Mouse (Mus musculus) monocyte, adult 2 months (primary cell): ENCODE results near the gene Twsg1.

Experiments
- DNase-seq, 2 experiments: peaks; one replicate each; pipeline ENCODE4 v3.0.0; 2022; ENCODE audit warnings: low spot score in 2 of 2, low read depth in 1 of 2

Gene Twsg1

GRCm38 (mm10) chr17:65886571-65886970, 64.5 kb downstream of the Twsg1 start:
- no peak for DNase-seq

DNA sequence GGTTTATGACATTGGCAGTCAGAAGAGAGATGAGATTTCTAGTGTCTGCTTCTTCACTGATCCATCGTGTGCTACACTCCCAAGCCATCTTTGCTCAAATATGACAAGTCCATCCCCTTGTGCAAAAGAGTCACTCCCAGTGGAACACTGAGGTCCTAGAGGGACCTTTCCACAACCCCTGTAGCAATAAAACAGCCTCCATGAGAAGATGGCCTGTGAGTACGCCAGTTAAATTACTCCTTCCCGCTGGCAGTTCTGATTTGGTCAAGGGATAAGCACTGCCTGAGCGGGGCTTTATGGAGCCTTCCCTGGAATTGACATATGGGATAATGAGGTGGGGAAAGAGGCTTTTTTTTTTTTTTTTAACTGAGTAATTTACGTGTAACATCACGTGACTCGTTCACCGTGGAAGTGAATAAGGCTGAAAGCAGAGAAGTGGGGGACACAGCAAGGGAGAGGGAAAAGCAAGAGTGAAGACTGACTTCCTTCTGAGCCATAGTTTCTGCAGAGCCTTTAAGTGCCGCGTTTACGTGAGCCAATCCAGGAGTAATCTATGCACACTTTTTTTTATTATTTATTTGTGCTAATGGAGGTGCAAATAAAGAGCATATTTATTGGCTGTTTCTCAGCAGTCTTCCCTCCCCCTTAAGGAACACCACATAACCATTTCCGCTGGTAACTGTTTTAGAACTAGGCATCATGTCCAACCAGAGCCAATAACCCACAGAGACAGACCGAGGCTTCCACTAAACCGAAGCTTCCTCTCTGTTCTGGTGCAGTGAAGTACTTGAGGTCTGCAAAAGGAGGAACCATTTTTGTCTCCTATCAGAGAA, 65.1 kb downstream of the Twsg1 start, which contains the start of gene Ralbp1:
Gene Ralbp1, minus strand, starts transcription at position 102 of the 833 bp plus-strand sequence.
- DNase-seq = peak in 1 of 2 experiments; percentile 27

- DNase-seq = no peak
Measured at GRCm38 (mm10) chr17:65885398-65885696, 65.7 kb downstream of the Twsg1 start.

DNA sequence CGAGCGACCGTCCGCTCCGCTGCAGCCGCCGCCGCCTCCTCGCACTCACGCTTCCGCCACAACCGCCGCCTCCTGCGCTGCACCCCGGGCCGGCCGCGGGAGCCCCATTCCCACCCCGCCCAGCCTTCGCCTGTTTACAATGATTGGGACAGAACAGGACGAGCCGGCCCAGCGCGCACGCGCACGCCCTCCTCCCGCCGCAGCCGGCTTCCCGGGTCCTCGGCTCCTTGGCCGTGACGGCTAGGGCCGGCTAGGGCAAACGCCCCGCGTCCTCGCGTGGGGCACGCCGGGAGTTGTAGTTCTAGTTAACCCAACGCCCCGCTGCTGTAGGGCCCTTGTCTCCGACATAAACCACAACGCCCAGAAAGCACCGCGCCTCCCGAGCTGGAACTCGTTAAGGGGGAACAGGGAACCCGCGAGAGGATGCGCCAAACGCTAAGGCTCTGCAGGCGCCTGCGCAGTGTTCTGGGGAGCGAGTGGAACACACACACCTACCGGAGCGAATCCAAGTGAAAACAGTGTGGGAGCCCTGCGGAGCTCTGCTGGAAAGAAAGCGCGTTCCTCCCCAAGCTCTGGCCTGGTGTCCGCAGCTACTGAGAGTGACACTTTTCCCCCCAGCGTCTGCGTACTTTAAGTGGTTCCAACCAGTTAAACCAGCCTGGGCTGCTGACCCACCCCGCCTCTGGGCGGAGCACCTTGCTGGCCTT, 66.2 kb downstream of the Twsg1 start:
- DNase-seq = peak; percentile 98

DNA sequence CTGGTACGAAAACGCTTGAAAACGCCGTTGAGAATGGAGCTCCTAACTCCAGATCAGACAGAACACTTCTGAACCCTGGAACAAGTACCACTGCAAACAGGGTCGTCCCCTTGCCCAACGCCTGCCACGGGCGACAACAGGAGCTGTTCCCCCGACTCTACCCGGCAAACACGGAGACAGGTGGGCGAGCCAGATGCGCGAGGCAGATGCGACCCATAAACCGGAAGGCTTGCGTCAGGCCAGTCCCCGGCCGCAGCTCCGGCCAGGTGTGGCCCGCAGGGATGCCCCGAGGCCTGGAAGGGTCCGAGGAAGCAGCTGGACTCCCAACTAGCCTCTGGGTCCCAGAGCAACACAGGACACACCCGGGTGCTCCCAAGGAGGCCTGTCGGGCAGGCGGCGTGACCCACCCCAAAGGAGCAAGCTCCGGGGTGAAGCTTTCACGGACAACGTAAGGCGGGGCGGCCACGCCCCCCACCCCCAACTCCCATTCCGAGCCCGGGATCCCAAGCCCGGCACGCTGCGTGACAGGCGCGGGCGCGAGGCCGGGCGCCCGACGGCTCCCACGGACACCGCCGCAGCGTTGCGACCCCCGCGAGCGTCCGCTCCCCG, 66.9 kb downstream of the Twsg1 start:
- no peak for DNase-seq

- no peak for DNase-seq
Measured at GRCm38 (mm10) chr17:65877026-65877425, 74.0 kb downstream of the Twsg1 start.

DNA sequence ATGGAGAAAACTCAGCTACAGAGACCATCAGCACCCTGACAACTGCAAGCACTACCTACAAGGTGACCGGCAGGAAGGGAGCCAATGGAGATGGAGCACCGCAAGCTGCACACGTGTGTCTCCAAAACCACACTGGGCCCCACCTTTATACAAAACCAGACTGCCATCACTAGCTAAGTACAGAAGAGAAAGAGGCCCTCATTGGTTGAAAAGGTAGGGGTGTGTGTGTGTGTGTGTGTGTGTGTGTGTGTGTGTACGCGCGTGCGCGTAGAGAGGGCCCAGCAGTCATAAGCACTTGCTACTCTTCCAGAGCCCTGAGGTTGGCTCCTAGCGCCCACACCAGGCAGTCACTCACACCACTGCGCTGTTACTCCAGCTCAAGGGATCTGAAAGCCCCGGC, 77.2 kb downstream of the Twsg1 start:
- no peak for DNase-seq

DNA sequence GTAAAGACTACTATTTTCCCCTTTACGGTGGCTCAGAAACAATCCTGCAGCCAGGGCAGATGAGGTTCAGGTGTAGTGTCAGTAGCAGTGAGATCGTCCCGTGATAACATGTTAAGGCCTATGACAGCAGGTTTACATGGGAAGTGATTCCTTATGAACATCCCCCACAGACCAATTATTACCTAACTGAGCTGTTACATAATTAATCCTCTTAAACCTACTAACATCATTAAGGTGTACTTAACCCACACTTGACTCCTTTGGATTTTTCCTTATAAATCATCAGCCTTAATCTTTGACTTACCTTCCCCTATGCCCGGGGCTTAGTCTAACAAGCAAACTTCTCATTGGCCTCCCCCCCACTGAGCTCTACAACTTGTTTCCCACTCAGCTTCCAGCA, 77.9 kb downstream of the Twsg1 start:
- no peak for DNase-seq

DNA sequence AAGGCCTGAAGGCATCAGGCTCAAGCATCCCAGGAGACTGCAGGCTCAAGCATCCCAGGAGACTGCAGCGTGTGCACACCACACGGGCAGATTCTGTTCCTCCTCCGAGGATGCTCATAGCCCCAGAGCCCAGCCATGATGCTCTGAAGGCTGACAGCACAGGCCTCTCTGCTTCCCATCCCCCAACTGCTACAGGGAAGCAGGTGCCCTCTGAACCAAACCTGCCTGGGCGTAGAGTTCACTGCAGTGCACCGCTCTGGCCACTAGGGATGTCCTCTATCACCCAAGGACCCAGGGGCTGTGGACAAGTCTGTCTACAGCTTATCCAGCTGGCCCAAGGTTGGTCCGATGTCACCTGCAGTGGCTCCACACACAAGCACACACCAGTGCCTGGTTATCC, 78.4 kb downstream of the Twsg1 start:
- DNase-seq = no peak

- no peak for DNase-seq
Measured at GRCm38 (mm10) chr17:65872051-65872450, 79.0 kb downstream of the Twsg1 start.
